Mouse (Mus musculus): ENCODE results near the gene 4930535I16Rik.

4930535I16Rik gene

GRCm38 (mm10) chr4:123905126-123905668 is 12.6 kb downstream of the 4930535I16Rik start:
- DNase-seq (ENCODE audit: low spot score in 2 of 2): no peak

GRCm38 (mm10) chr4:123904333-123905125 is 13.3 kb downstream of the 4930535I16Rik start, which contains the start of gene Mycbp:
Gene Mycbp, plus strand, starts transcription at chr4:123904832.
- peak; percentile 98 to 99 for DNase-seq (ENCODE audit: low spot score in 2 of 2)

GRCm38 (mm10) chr4:123903432-123903831 is 14.4 kb downstream of the 4930535I16Rik start:
- DNase-seq (ENCODE audit: low spot score in 2 of 2): no peak

- peak in 1 of 2 experiments; percentile 43 for DNase-seq (ENCODE audit: low spot score in 2 of 2)
Observed at GRCm38 (mm10) chr4:123898696-123899095, 19.1 kb downstream of the 4930535I16Rik start.

- no peak for DNase-seq (ENCODE audit: low spot score in 2 of 2)
Observed at GRCm38 (mm10) chr4:123894295-123894694, 23.5 kb downstream of the 4930535I16Rik start.

- DNase-seq (ENCODE audit: low spot score in 2 of 2): no peak
Observed at GRCm38 (mm10) chr4:123893726-123894125, 24.1 kb downstream of the 4930535I16Rik start.
